In genomic region chr4:31499888-31500287, GRCm38 (mm10) we compare ENCODE assay signal across 24 mouse cellular contexts.
"Had no signal": no experiment of that assay in that cellular context is flagged by ENCODE, and none has a peak within 500 bp of the region (broad histone marks: within the 10 kb centered on the region; RNA-seq: fewer than 3 reads in every experiment).

No protein-coding gene starts in this region.

- DNase-seq: gastrocnemius, postnatal 14 days; gastrocnemius, postnatal 36 days; heart, adult 18-20 months; heart, postnatal 14 days; heart, postnatal 36 days; kidney, adult 11 months; kidney, adult 2 months; kidney, adult 9 months; kidney, postnatal 14 days; kidney, postnatal 36 days; layer of hippocampus, adult 9-11 months; layer of hippocampus, postnatal 36 days had no signal

- H3K27me3 ChIP-seq: heart, embryonic 13.5 days; heart, embryonic 15.5 days; hindbrain, embryonic 13.5 days; kidney, embryonic 15.5 days; limb, embryonic 13.5 days; limb, embryonic 15.5 days; liver, embryonic 12.5 days had no signal

- H3K9ac ChIP-seq: heart, embryonic 13.5 days; heart, embryonic 15.5 days; hindbrain, embryonic 13.5 days; kidney, embryonic 15.5 days; limb, embryonic 13.5 days; limb, embryonic 15.5 days; liver, embryonic 12.5 days; liver, embryonic 14.5 days had no signal

- H3K27ac ChIP-seq: heart, embryonic 13.5 days; heart, embryonic 15.5 days; hindbrain, embryonic 13.5 days; hindbrain, postnatal 0 days; kidney, embryonic 15.5 days; kidney, postnatal 0 days; limb, embryonic 13.5 days; limb, embryonic 15.5 days; liver, embryonic 12.5 days; liver, embryonic 14.5 days had no signal

- H3K4me3 ChIP-seq: heart, embryonic 13.5 days; heart, embryonic 15.5 days; hindbrain, embryonic 13.5 days; kidney, embryonic 15.5 days; limb, embryonic 13.5 days; limb, embryonic 15.5 days; liver, embryonic 12.5 days had no signal

- ATAC-seq: hindbrain, postnatal 0 days; intestine, embryonic 16.5 days; liver, embryonic 12.5 days had no signal

- H3K4me2 ChIP-seq: heart, embryonic 11.5 days; heart, embryonic 13.5 days; heart, embryonic 15.5 days; hindbrain, embryonic 13.5 days; kidney, embryonic 15.5 days; limb, embryonic 13.5 days; limb, embryonic 15.5 days; liver, embryonic 12.5 days had no signal

- H3K4me1 ChIP-seq: heart, embryonic 13.5 days; heart, embryonic 15.5 days; hindbrain, embryonic 13.5 days; kidney, embryonic 15.5 days; limb, embryonic 13.5 days; limb, embryonic 15.5 days; liver, embryonic 12.5 days had no signal

- H3K9me3 ChIP-seq: heart, embryonic 13.5 days; heart, embryonic 15.5 days; hindbrain, embryonic 13.5 days; kidney, embryonic 15.5 days; limb, embryonic 13.5 days; limb, embryonic 15.5 days; liver, embryonic 12.5 days had no signal

- H3K36me3 ChIP-seq: heart, embryonic 13.5 days; heart, embryonic 15.5 days; hindbrain, embryonic 13.5 days; kidney, embryonic 15.5 days; limb, embryonic 13.5 days; limb, embryonic 15.5 days; liver, embryonic 12.5 days had no signal
